Mouse (Mus musculus) spleen, adult 2 months (tissue): Measurements from ENCODE around the gene Haus3.

Source experiments
- CTCF ChIP-seq: fragments of 200-500 bp; IDR thresholded peaks from 2 replicates; pipeline ENCODE4 v1.5.1; 2011; ENCODE audit warnings: mild to moderate bottlenecking, inconsistent platforms; ENCODE audit not compliant: insufficient read depth, insufficient read length, insufficient replicate concordance; ENCODE audit errors: extremely low read depth
- POLR2A ChIP-seq: fragments of 200-500 bp; IDR thresholded peaks from 2 replicates; pipeline ENCODE4 v1.6.1; 2011; ENCODE audit warnings: low read depth, low read length, inconsistent platforms

GRCm38 (mm10) chr5:34183156-34183880 is 14.0 kb upstream of the Haus3 start:
- no peak for TF ChIP-seq POLR2A
- no peak for TF ChIP-seq CTCF
